Mouse (Mus musculus) liver, embryonic 14.5 days (tissue): ENCODE data around the gene Lep.

Experiments used
- CTCF ChIP-seq: IDR thresholded peaks from 2 replicates; pipeline ENCODE4 v1.5.1; 2016; ENCODE audit warnings: antibody characterized with exemption, low read depth, control low read depth
- EP300 ChIP-seq: IDR thresholded peaks from 2 replicates; pipeline ENCODE4 v1.6.1; 2016; ENCODE audit warnings: antibody characterized with exemption, low read depth

DNA sequence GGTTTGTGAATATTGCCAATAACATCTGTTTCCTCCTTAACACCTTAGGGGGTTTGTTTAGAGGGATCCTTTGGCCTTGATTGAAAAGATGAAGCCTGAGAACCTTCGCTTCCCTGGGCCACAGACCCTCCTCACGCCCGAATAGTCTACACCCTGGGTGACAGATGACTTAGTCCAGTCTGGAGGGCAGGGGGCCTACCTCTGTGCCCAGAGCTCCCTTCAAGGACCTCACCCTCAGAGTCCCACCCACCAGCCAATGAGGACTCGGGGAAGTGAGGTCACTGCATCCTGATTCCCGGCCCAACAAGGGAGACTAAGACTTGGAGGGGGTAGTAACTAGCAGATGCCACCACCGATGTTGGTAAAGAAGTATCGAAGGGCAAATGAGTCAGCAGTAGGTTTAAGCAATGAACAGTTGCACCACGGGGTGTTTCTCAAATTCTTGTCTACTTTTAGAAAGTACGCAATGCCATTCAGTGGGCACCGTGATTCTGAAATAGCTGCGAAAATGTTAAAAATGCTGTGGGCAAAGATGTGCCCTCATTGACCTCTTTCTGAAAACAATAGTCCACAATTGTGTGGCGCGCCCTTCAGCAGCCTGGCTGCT lies 28.2 kb upstream of the Lep start:
- TF ChIP-seq CTCF (no peak), EP300 (no peak)
